Mouse (Mus musculus) neural tube, embryonic 12.5 days (tissue): Measurements from ENCODE around the gene Ifi206. TPM values are rescaled to one million over a fixed set of nuclear protein-coding genes. Genes with fewer than 3 reads are reported as not detected.

Experiments used
- ATAC-seq: fragments of 200-750 bp; cut with Nextera tagmentation; 2 replicates; pipeline ENCODE4 v1.8.0; 2017; ENCODE audit warnings: low read depth, mild to moderate bottlenecking, moderate TSS enrichment, moderate library complexity; ENCODE audit not compliant: low FRiP score
- H3K27ac ChIP-seq: fragments of 300-500 bp; sonication (generic); 2 replicates; pipeline ENCODE4 v1.5.1; 2016
- H3K27me3 ChIP-seq: fragments of 300-500 bp; sonication (generic); replicated peaks from 2 replicates; pipeline ENCODE4 v1.6.1; 2016; ENCODE audit warnings: mild to moderate bottlenecking
- H3K36me3 ChIP-seq: fragments of 300-500 bp; sonication (generic); 2 replicates; pipeline ENCODE4 v1.6.1; 2016; ENCODE audit warnings: mild to moderate bottlenecking
- H3K4me1 ChIP-seq: fragments of 300-500 bp; sonication (generic); 2 replicates; pipeline ENCODE4 v1.6.1; 2016
- H3K4me2 ChIP-seq: fragments of 300-500 bp; sonication (generic); replicated peaks from 2 replicates; pipeline ENCODE4 v1.6.1; 2016; ENCODE audit warnings: mild to moderate bottlenecking
- H3K4me3 ChIP-seq: fragments of 300-500 bp; sonication (generic); 2 replicates; pipeline ENCODE4 v1.5.1; 2016
- H3K9ac ChIP-seq: fragments of 300-500 bp; sonication (generic); 2 replicates; pipeline ENCODE4 v1.6.1; 2016; ENCODE audit warnings: mild to moderate bottlenecking
- H3K9me3 ChIP-seq: fragments of 300-500 bp; sonication (generic); 2 replicates; pipeline ENCODE4 v1.6.1; 2016; ENCODE audit warnings: mild to moderate bottlenecking
- whole genome bisulfite sequencing: fragments of 180-500 bp; shearing (Covaris S2); methylation state at CpG from one replicate; pipeline ENCODE4 v1.1.7; 2016; 5-methylcytosine and 5-hydroxymethylcytosine counted together
- polyA plus RNA-seq: library from polyadenylated mRNA; unstranded; fragments of >200 nt; fragmentation: Nextera tagmentation; extraction: Ambion mirVana; gene quantifications from 2 replicates; pipeline ENCODE4 v1.2.1, GENCODE M21; 2016

Ifi206 gene
- polyA plus RNA-seq, 1 experiment from 2014 or later, result not detected

GRCm38 (mm10) chr1:173443061-173443460, 47.8 kb downstream of the Ifi206 start:
- WGBS, result 86% methylated on average over 1 of the region's 1 CpGs
- no peak for ATAC-seq
- Histone ChIP-seq H3K4me2 (no peak overlapping the region), H3K36me3 (no peaks in the 10 kb centered on the region), H3K9me3 (no peaks in the 10 kb centered on the region), H3K4me1 (no peaks in the 10 kb centered on the region), H3K27me3 (no peaks in the 10 kb centered on the region), H3K9ac (no peak overlapping the region), H3K27ac (no peak overlapping the region), H3K4me3 (no peak overlapping the region)

- ATAC-seq, result no peak
- Histone ChIP-seq H3K27me3 (no peaks in the 10 kb centered on the region), H3K4me1 (no peaks in the 10 kb centered on the region), H3K36me3 (no peaks in the 10 kb centered on the region), H3K9me3 (no peaks in the 10 kb centered on the region), H3K4me2 (no peak overlapping the region), H3K9ac (no peak overlapping the region), H3K4me3 (no peak overlapping the region), H3K27ac (no peak overlapping the region)
- 78% methylated on average over 4 of the region's 4 CpGs for WGBS
These were observed 49.6 kb downstream of the Ifi206 start for GRCm38 (mm10) chr1:173441210-173441609.

- no peak overlapping the region for H3K9ac ChIP-seq
- no peaks in the 10 kb centered on the region for H3K9me3 ChIP-seq
- no peak overlapping the region for H3K4me3 ChIP-seq
- no peaks in the 10 kb centered on the region for H3K27me3 ChIP-seq
- no peak overlapping the region for H3K27ac ChIP-seq
- H3K4me2 ChIP-seq, result no peak overlapping the region
- no peaks in the 10 kb centered on the region for H3K36me3 ChIP-seq
- WGBS, result 76% methylated on average over 1 of the region's 1 CpGs
- no peaks in the 10 kb centered on the region for H3K4me1 ChIP-seq
- ATAC-seq, result no peak
These were observed 50.2 kb downstream of the Ifi206 start for GRCm38 (mm10) chr1:173440681-173441080.

- ATAC-seq, result no peak
- Histone ChIP-seq H3K9me3 (no peaks in the 10 kb centered on the region), H3K4me1 (no peaks in the 10 kb centered on the region), H3K4me2 (no peak overlapping the region), H3K27ac (no peak overlapping the region), H3K27me3 (no peaks in the 10 kb centered on the region), H3K36me3 (no peaks in the 10 kb centered on the region), H3K9ac (no peak overlapping the region), H3K4me3 (no peak overlapping the region)
- 86% methylated on average over 6 of the region's 6 CpGs for WGBS
These were observed 53.5 kb downstream of the Ifi206 start for GRCm38 (mm10) chr1:173437161-173437953.

- Histone ChIP-seq H3K9me3 (no peaks in the 10 kb centered on the region), H3K36me3 (no peaks in the 10 kb centered on the region), H3K27me3 (no peaks in the 10 kb centered on the region), H3K9ac (no peak overlapping the region), H3K4me3 (no peak overlapping the region), H3K27ac (no peak overlapping the region), H3K4me2 (no peak overlapping the region), H3K4me1 (no peaks in the 10 kb centered on the region)
- ATAC-seq, result no peak
- WGBS, result 73% methylated on average over 2 of the region's 2 CpGs
These were observed 58.4 kb downstream of the Ifi206 start for GRCm38 (mm10) chr1:173432411-173432810.

- H3K4me3 ChIP-seq, result no peak overlapping the region
- no peak for ATAC-seq
- H3K27me3 ChIP-seq, result no peaks in the 10 kb centered on the region
- no peak overlapping the region for H3K4me2 ChIP-seq
- H3K36me3 ChIP-seq, result no peaks in the 10 kb centered on the region
- no peaks in the 10 kb centered on the region for H3K4me1 ChIP-seq
- H3K27ac ChIP-seq, result no peak overlapping the region
- no peaks in the 10 kb centered on the region for H3K9me3 ChIP-seq
- 89% methylated on average over 5 of the region's 5 CpGs for WGBS
- H3K9ac ChIP-seq, result no peak overlapping the region
These were observed 60.7 kb downstream of the Ifi206 start for GRCm38 (mm10) chr1:173429995-173430699.

- ATAC-seq, result no peak
- no peak overlapping the region for H3K27ac ChIP-seq
- 88% methylated on average over 8 of the region's 8 CpGs for WGBS
These were observed 63.5 kb downstream of the Ifi206 start for GRCm38 (mm10) chr1:173427385-173427784.

GRCm38 (mm10) chr1:173426345-173426744, 64.5 kb downstream of the Ifi206 start:
- no peaks in the 10 kb centered on the region for H3K36me3 ChIP-seq
- H3K9me3 ChIP-seq, result no peaks in the 10 kb centered on the region
- ATAC-seq, result no peak
- H3K27ac ChIP-seq, result no peak overlapping the region
- no peak overlapping the region for H3K9ac ChIP-seq
- WGBS, result 84% methylated on average over 2 of the region's 2 CpGs
- no peak overlapping the region for H3K4me2 ChIP-seq
- no peaks in the 10 kb centered on the region for H3K4me1 ChIP-seq
- H3K27me3 ChIP-seq, result no peaks in the 10 kb centered on the region
- no peak overlapping the region for H3K4me3 ChIP-seq

More at GRCm38 (mm10) chr1:173427385-173427784, 63.5 kb downstream of the Ifi206 start:
- no peaks in the 10 kb centered on the region for H3K36me3 ChIP-seq
- H3K4me1 ChIP-seq, result no peaks in the 10 kb centered on the region
- no peaks in the 10 kb centered on the region for H3K27me3 ChIP-seq
- H3K9ac ChIP-seq, result no peak overlapping the region
- H3K4me2 ChIP-seq, result no peak overlapping the region
- no peak overlapping the region for H3K4me3 ChIP-seq
- H3K9me3 ChIP-seq, result no peaks in the 10 kb centered on the region

GRCm38 (mm10) chr1:173420374-173420773, 70.5 kb downstream of the Ifi206 start:
- no peak overlapping the region for H3K4me2 ChIP-seq
- no peak overlapping the region for H3K27ac ChIP-seq
- H3K9me3 ChIP-seq, result no peaks in the 10 kb centered on the region
- H3K4me1 ChIP-seq, result no peaks in the 10 kb centered on the region
- H3K4me3 ChIP-seq, result no peak overlapping the region
- 91% methylated on average over 6 of the region's 6 CpGs for WGBS
- no peaks in the 10 kb centered on the region for H3K36me3 ChIP-seq
- no peaks in the 10 kb centered on the region for H3K27me3 ChIP-seq
- no peak for ATAC-seq
- no peak overlapping the region for H3K9ac ChIP-seq

GRCm38 (mm10) chr1:173418936-173419621, 71.8 kb downstream of the Ifi206 start:
- no peak overlapping the region for H3K4me3 ChIP-seq
- H3K27me3 ChIP-seq, result no peaks in the 10 kb centered on the region
- H3K9me3 ChIP-seq, result no peaks in the 10 kb centered on the region
- no peaks in the 10 kb centered on the region for H3K4me1 ChIP-seq
- no peaks in the 10 kb centered on the region for H3K36me3 ChIP-seq
- no peak overlapping the region for H3K9ac ChIP-seq
- 70% methylated on average over 1 of the region's 1 CpGs for WGBS
- ATAC-seq, result no peak
- no peak overlapping the region for H3K4me2 ChIP-seq
- no peak overlapping the region for H3K27ac ChIP-seq

- H3K4me1 ChIP-seq, result no peaks in the 10 kb centered on the region
- no peaks in the 10 kb centered on the region for H3K9me3 ChIP-seq
- H3K4me2 ChIP-seq, result no peak overlapping the region
- H3K27me3 ChIP-seq, result no peaks in the 10 kb centered on the region
- WGBS, result 84% methylated on average over 3 of the region's 3 CpGs
- no peak overlapping the region for H3K9ac ChIP-seq
- H3K27ac ChIP-seq, result no peak overlapping the region
- no peak for ATAC-seq
- no peak overlapping the region for H3K4me3 ChIP-seq
- no peaks in the 10 kb centered on the region for H3K36me3 ChIP-seq
These were observed 72.3 kb downstream of the Ifi206 start for GRCm38 (mm10) chr1:173418516-173418915.
